Comparison of ENCODE assay signal across 9 mouse cellular contexts in the genomic region with DNA sequence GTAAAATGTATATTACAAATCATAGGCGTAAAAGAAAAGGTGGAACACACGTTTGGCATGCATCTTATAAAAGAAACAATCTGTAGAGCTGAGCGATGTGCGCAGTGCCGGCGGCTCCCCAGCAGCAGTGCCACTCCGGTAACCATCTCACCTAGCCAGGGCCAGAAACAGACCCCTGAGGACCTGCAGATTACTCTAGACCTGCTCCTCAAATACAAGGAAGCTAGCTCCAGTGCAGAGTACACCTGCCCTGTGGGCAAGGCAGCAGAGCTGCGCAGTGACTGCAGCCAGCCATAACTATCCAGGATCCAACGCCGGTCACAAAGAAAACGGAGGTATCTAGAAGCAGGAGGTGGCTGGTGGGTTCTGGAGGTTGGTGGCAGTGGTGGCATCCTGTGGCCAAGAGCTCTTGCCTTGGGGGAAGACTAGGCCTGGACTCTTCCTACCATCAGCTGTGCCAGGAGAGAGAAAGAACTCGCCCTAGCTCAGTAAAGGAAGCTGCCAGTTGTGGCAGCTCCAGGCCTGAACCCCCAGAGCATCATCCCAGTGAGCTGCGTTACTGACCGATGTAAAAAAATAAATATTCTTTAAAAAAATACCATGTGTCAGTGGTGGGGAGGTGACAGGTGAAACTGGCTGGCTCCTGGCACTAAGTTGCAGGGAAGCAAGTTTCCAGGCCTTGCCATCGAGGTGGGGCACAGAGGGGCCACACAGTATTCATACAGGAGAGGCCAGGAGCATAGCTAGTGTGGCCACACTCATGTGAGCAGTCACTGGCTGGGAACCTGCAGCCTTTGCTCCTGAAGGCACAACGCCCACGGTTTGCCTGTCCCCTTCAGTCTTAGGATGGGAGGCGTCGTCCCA. TPM values are rescaled to one million over a fixed set of nuclear protein-coding genes. Genes with fewer than 3 reads are reported as not detected.
DNase-seq lines count a peak whose midpoint lies in the region; ATAC-seq lines count a peak whose summit lies in the region.
"Had no signal": no experiment of that assay in that cellular context is flagged by ENCODE, and none has a peak within 500 bp of the region (broad histone marks: within the 10 kb centered on the region; RNA-seq: fewer than 3 reads in every experiment).

No protein-coding gene starts in this region.

- peaks cover 28% of the 10 kb centered on the region for H3K36me3 ChIP-seq in heart, embryonic 11.5 days (ENCODE audit: control insufficient read depth, insufficient read depth, low read length)
- peaks cover 23% of the 10 kb centered on the region for H3K36me3 ChIP-seq in embryonic facial prominence, embryonic 11.5 days (replicated peaks; ENCODE audit: control insufficient read depth, insufficient read depth, low read depth, low read length)
- H3K36me3 ChIP-seq in intestine, embryonic 14.5 days (ENCODE audit: control insufficient read depth, insufficient read depth, low read length), result peaks cover 61% of the 10 kb centered on the region
- H3K36me3 ChIP-seq in midbrain, embryonic 13.5 days, result peaks cover 70% of the 10 kb centered on the region

- H3K9ac ChIP-seq in heart, embryonic 11.5 days (ENCODE audit: low read depth, low read length), result no peak overlapping the region
- peak overlapping the region; percentile 34; the same call in 1 of the 2 replicates for H3K9ac ChIP-seq in embryonic facial prominence, embryonic 11.5 days (replicated peaks; ENCODE audit: low read length)
- peak overlapping the region; percentile 20; the same call in 1 of the 2 replicates for H3K9ac ChIP-seq in intestine, embryonic 14.5 days (ENCODE audit: low read length)
- H3K9ac ChIP-seq in midbrain, embryonic 13.5 days (replicated peaks), result 0 out of 2 replicates have a peak overlapping the region, but pooled peaks have one; percentile 2

- peak overlapping the region; percentile 63; the same call in 1 of the 2 replicates for H3K27ac ChIP-seq in heart, embryonic 11.5 days (ENCODE audit: low read depth, low read length)
- 0 out of 2 replicates have a peak overlapping the region, but pooled peaks have one; percentile 28 for H3K27ac ChIP-seq in embryonic facial prominence, embryonic 11.5 days (replicated peaks; ENCODE audit: low read depth, low read length)
- H3K27ac ChIP-seq in intestine, embryonic 14.5 days (ENCODE audit: low read depth), result no peak overlapping the region
- peak overlapping the region; percentile 54 for H3K27ac ChIP-seq in midbrain, embryonic 13.5 days

- intact Hi-C loops in heart, postnatal 36 days (cut with DNase I), result loop anchor here (10.0 kb wide), 1 partner anchor 593 kb away; the partner anchor contains the start of gene Ncln

- WGBS in heart, embryonic 11.5 days (ENCODE audit: insufficient replicate concordance), result 87% methylated on average over 19 of the region's 19 CpGs
- 89% methylated on average over 19 of the region's 19 CpGs for WGBS in embryonic facial prominence, embryonic 11.5 days
- WGBS in intestine, embryonic 14.5 days, result 86% methylated on average over 19 of the region's 19 CpGs
- 89% methylated on average over 19 of the region's 19 CpGs for WGBS in midbrain, embryonic 13.5 days

- no peak for ATAC-seq in heart, embryonic 11.5 days (replicated peaks; ENCODE audit: insufficient number of reproducible peaks, low FRiP score, low TSS enrichment)
- ATAC-seq in embryonic facial prominence, embryonic 11.5 days (replicated peaks; ENCODE audit: insufficient number of reproducible peaks, low FRiP score, low TSS enrichment, low read depth), result no peak
- no peak for ATAC-seq in intestine, embryonic 14.5 days (replicated peaks; ENCODE audit: low FRiP score, low TSS enrichment, low read depth)
- ATAC-seq in midbrain, embryonic 13.5 days, result no peak

- no peak overlapping the region for H3K4me3 ChIP-seq in heart, embryonic 11.5 days (ENCODE audit: low read depth, low read length)
- no peak overlapping the region for H3K4me3 ChIP-seq in embryonic facial prominence, embryonic 11.5 days (ENCODE audit: low read depth, low read length)
- 0 out of 2 replicates have a peak overlapping the region, but pooled peaks have one; percentile 15 for H3K4me3 ChIP-seq in intestine, embryonic 14.5 days (ENCODE audit: low read depth, low read length)
- H3K4me3 ChIP-seq in midbrain, embryonic 13.5 days (replicated peaks), result peak overlapping the region; percentile 90

- H3K27me3 ChIP-seq in heart, embryonic 11.5 days (ENCODE audit: control insufficient read depth, insufficient read depth, low read length), result peaks cover 4% of the 10 kb centered on the region; the same call in 1 of the 2 replicates
- H3K27me3 ChIP-seq in embryonic facial prominence, embryonic 11.5 days (ENCODE audit: control insufficient read depth, insufficient read depth, low read length), result no peaks in the 10 kb centered on the region
- no peaks in the 10 kb centered on the region for H3K27me3 ChIP-seq in intestine, embryonic 14.5 days (replicated peaks; ENCODE audit: control insufficient read depth, insufficient read depth, low read length)
- H3K27me3 ChIP-seq in midbrain, embryonic 13.5 days, result no peaks in the 10 kb centered on the region

- DNase-seq in heart, postnatal 36 days, result no peak
- DNase-seq in embryonic facial prominence, embryonic 11.5 days (ENCODE audit: low spot score), result no peak
- DNase-seq in intestine, embryonic 14.5 days (ENCODE audit: low spot score), result no peak
- no peak for DNase-seq in natural killer cell, adult 2 months (ENCODE audit: low spot score in 2 of 2)
- DNase-seq in frontal cortex, postnatal 36 days (ENCODE audit: low spot score in 2 of 2), result no peak
- DNase-seq in gastrocnemius, adult 8-10 months (ENCODE audit: low spot score in 2 of 2), result no peak

- peaks cover 15% of the 10 kb centered on the region for H3K4me1 ChIP-seq in heart, embryonic 11.5 days (ENCODE audit: control insufficient read depth, insufficient read depth, low read length)
- peaks cover 5% of the 10 kb centered on the region for H3K4me1 ChIP-seq in embryonic facial prominence, embryonic 11.5 days (ENCODE audit: control insufficient read depth, insufficient read depth, low read length)
- H3K4me1 ChIP-seq in intestine, embryonic 14.5 days (replicated peaks; ENCODE audit: control insufficient read depth, insufficient read depth, low read length), result peaks cover 12% of the 10 kb centered on the region
- H3K4me1 ChIP-seq in midbrain, embryonic 13.5 days (replicated peaks), result peaks cover 19% of the 10 kb centered on the region

- peak overlapping the region; percentile 49 for H3K4me2 ChIP-seq in heart, embryonic 11.5 days
- H3K4me2 ChIP-seq in embryonic facial prominence, embryonic 11.5 days (ENCODE audit: low read depth, low read length), result no peak overlapping the region
- H3K4me2 ChIP-seq in intestine, embryonic 14.5 days (ENCODE audit: low read length), result peak overlapping the region; percentile 43
- H3K4me2 ChIP-seq in midbrain, embryonic 13.5 days (replicated peaks), result peak overlapping the region; percentile 35

- no peaks in the 10 kb centered on the region for H3K9me3 ChIP-seq in heart, embryonic 11.5 days (replicated peaks; ENCODE audit: control insufficient read depth, low read length)
- H3K9me3 ChIP-seq in embryonic facial prominence, embryonic 11.5 days (replicated peaks; ENCODE audit: control insufficient read depth, low read length), result no peaks in the 10 kb centered on the region
- H3K9me3 ChIP-seq in intestine, embryonic 14.5 days (ENCODE audit: control insufficient read depth, low read length), result no peaks in the 10 kb centered on the region
- no peaks in the 10 kb centered on the region for H3K9me3 ChIP-seq in midbrain, embryonic 13.5 days

RNA-seq across cellular contexts. Expression of gene Timm13, which starts 0.9 kb away (rescaled TPM):
- polyA plus RNA-seq in heart, embryonic 11.5 days (2014; fragmentation: Nextera tagmentation; extraction: Ambion mirVana), result 300 and 340 TPM in 2 replicates
- total RNA-seq in heart, postnatal 36 days (2021), result 100 to 1,000 TPM; 129 to 145 TPM
- 266 and 347 TPM in 2 replicates for polyA plus RNA-seq in embryonic facial prominence, embryonic 11.5 days (2014; fragmentation: Nextera tagmentation; extraction: Ambion mirVana)
- 392 and 393 TPM in 2 replicates for polyA plus RNA-seq in intestine, embryonic 14.5 days (2014; fragmentation: Nextera tagmentation; extraction: Ambion mirVana)
- polyA plus RNA-seq in midbrain, embryonic 13.5 days (2015; fragmentation: Nextera tagmentation; extraction: Ambion mirVana), result 331 TPM in 2 replicates
- total RNA-seq in gastrocnemius, adult 8-10 months (2022), result 100 to 1,000 TPM; 119 to 143 (median 123) TPM

RNA-seq across cellular contexts. Expression of gene Lmnb2, which starts 16.4 kb away (rescaled TPM):
- polyA plus RNA-seq in heart, embryonic 11.5 days (2014; fragmentation: Nextera tagmentation; extraction: Ambion mirVana), result 7.9 and 11.6 TPM in 2 replicates
- total RNA-seq in heart, postnatal 36 days (2021), result 1 to 10 TPM; 3.6 to 4.9 TPM
- 18.4 and 19.4 TPM in 2 replicates for polyA plus RNA-seq in embryonic facial prominence, embryonic 11.5 days (2014; fragmentation: Nextera tagmentation; extraction: Ambion mirVana)
- polyA plus RNA-seq in intestine, embryonic 14.5 days (2014; fragmentation: Nextera tagmentation; extraction: Ambion mirVana), result 15.5 and 18.3 TPM in 2 replicates
- 46.9 and 48.2 TPM in 2 replicates for polyA plus RNA-seq in midbrain, embryonic 13.5 days (2015; fragmentation: Nextera tagmentation; extraction: Ambion mirVana)
- total RNA-seq in gastrocnemius, adult 8-10 months (2022), result 1 to 10 TPM; 2.1 to 4.0 (median 2.3) TPM

RNA-seq across cellular contexts. Expression of gene Gadd45b, which starts 28.2 kb away (rescaled TPM):
- 21.3 and 25.6 TPM in 2 replicates for polyA plus RNA-seq in heart, embryonic 11.5 days (2014; fragmentation: Nextera tagmentation; extraction: Ambion mirVana)
- 10 to 100 TPM; 11.0 to 18.7 TPM for total RNA-seq in heart, postnatal 36 days (2021)
- 9.9 and 11.6 TPM in 2 replicates for polyA plus RNA-seq in embryonic facial prominence, embryonic 11.5 days (2014; fragmentation: Nextera tagmentation; extraction: Ambion mirVana)
- 18.2 and 21.2 TPM in 2 replicates for polyA plus RNA-seq in intestine, embryonic 14.5 days (2014; fragmentation: Nextera tagmentation; extraction: Ambion mirVana)
- 4.0 and 4.9 TPM in 2 replicates for polyA plus RNA-seq in midbrain, embryonic 13.5 days (2015; fragmentation: Nextera tagmentation; extraction: Ambion mirVana)
- 10 to 100 TPM in 3 of 4 experiments, 1 to 10 TPM in 1; 6.8 to 31.8 (median 26.9) TPM for total RNA-seq in gastrocnemius, adult 8-10 months (2022)

RNA-seq across cellular contexts. Expression of gene Tmprss9, which starts 30.0 kb away (rescaled TPM):
- not detected in 2 replicates for polyA plus RNA-seq in heart, embryonic 11.5 days (2014; fragmentation: Nextera tagmentation; extraction: Ambion mirVana)
- not detected for total RNA-seq in heart, postnatal 36 days (2021)
- polyA plus RNA-seq in embryonic facial prominence, embryonic 11.5 days (2014; fragmentation: Nextera tagmentation; extraction: Ambion mirVana), result 0.06 TPM in 2 replicates
- 0.04 TPM in 1 of 2 replicates, not detected in the other for polyA plus RNA-seq in intestine, embryonic 14.5 days (2014; fragmentation: Nextera tagmentation; extraction: Ambion mirVana)
- 0.15 and 0.31 TPM in 2 replicates for polyA plus RNA-seq in midbrain, embryonic 13.5 days (2015; fragmentation: Nextera tagmentation; extraction: Ambion mirVana)
- under 1 TPM in 1 of 4 experiments, not detected in 3; 0.13 TPM for total RNA-seq in gastrocnemius, adult 8-10 months (2022)
- total RNA-seq: heart, postnatal 10 days had no signal

RNA-seq across cellular contexts. Expression of gene Sppl2b, which starts 46.6 kb away (rescaled TPM):
- 22.9 and 26.3 TPM in 2 replicates for polyA plus RNA-seq in heart, embryonic 11.5 days (2014; fragmentation: Nextera tagmentation; extraction: Ambion mirVana)
- 10 to 100 TPM; 15.6 to 19.1 TPM for total RNA-seq in heart, postnatal 36 days (2021)
- 17.1 and 19.7 TPM in 2 replicates for polyA plus RNA-seq in embryonic facial prominence, embryonic 11.5 days (2014; fragmentation: Nextera tagmentation; extraction: Ambion mirVana)
- 27.0 and 30.6 TPM in 2 replicates for polyA plus RNA-seq in intestine, embryonic 14.5 days (2014; fragmentation: Nextera tagmentation; extraction: Ambion mirVana)
- polyA plus RNA-seq in midbrain, embryonic 13.5 days (2015; fragmentation: Nextera tagmentation; extraction: Ambion mirVana), result 56.9 and 61.1 TPM in 2 replicates
- 10 to 100 TPM; 11.3 to 12.5 (median 11.7) TPM for total RNA-seq in gastrocnemius, adult 8-10 months (2022)

Comparison
In these comparisons a context has a peak if more than half of its experiments do, and no peak if none do; other contexts are left out.
1. H3K4me3 ChIP-seq: peak in intestine, embryonic 14.5 days (single experiment) and midbrain, embryonic 13.5 days (single experiment); none in heart, embryonic 11.5 days (single experiment) and embryonic facial prominence, embryonic 11.5 days (single experiment).